Mouse (Mus musculus) heart, embryonic 11.5 days (tissue): ENCODE data around the gene Cfap52. TPM values are rescaled to one million over a fixed set of nuclear protein-coding genes. Genes with fewer than 3 reads are reported as not detected.

Experiments
- ATAC-seq: fragments of 200-750 bp; cut with Nextera tagmentation; replicated peaks from 2 replicates; pipeline ENCODE4 v1.8.0; 2017; ENCODE audit warnings: moderate library complexity; ENCODE audit not compliant: insufficient number of reproducible peaks, low FRiP score, low TSS enrichment
- H3K27ac ChIP-seq: fragments of 300-500 bp; sonication (generic); 2 replicates; pipeline ENCODE4 v1.5.1; 2014; ENCODE audit warnings: mild to moderate bottlenecking, low read depth, low read length
- H3K27me3 ChIP-seq: fragments of 300-500 bp; sonication (generic); 2 replicates; pipeline ENCODE4 v1.6.1; 2014; ENCODE audit warnings: mild to moderate bottlenecking, low read length, mixed read lengths; ENCODE audit not compliant: control insufficient read depth, insufficient read depth
- H3K36me3 ChIP-seq: fragments of 300-500 bp; sonication (generic); 2 replicates; pipeline ENCODE4 v1.6.1; 2014; ENCODE audit warnings: mild to moderate bottlenecking, low read length, moderate library complexity, mixed read lengths; ENCODE audit not compliant: control insufficient read depth, insufficient read depth
- H3K4me1 ChIP-seq: fragments of 300-500 bp; sonication (generic); 2 replicates; pipeline ENCODE4 v1.6.1; 2014; ENCODE audit warnings: low read length; ENCODE audit not compliant: control insufficient read depth, insufficient read depth
- H3K4me2 ChIP-seq: fragments of 300-500 bp; sonication (generic); 2 replicates; pipeline ENCODE4 v1.6.1; 2014; ENCODE audit warnings: mild to moderate bottlenecking, moderate library complexity
- H3K4me3 ChIP-seq: fragments of 300-500 bp; sonication (generic); 2 replicates; pipeline ENCODE4 v1.5.1; 2014; ENCODE audit warnings: low read depth, low read length
- H3K9ac ChIP-seq: fragments of 300-500 bp; sonication (generic); 2 replicates; pipeline ENCODE4 v1.6.1; 2014; ENCODE audit warnings: mild to moderate bottlenecking, low read depth, low read length, moderate library complexity
- H3K9me3 ChIP-seq: fragments of 300-500 bp; sonication (generic); replicated peaks from 2 replicates; pipeline ENCODE4 v1.6.1; 2016; ENCODE audit warnings: low read length; ENCODE audit not compliant: control insufficient read depth
- WGBS: fragments of 180-500 bp; shearing (Covaris S2); extraction: QIAGEN DNeasy Blood & Tissue Kit; methylation state at CpG from one replicate; pipeline ENCODE4 v1.1.7; 2014; ENCODE audit not compliant: insufficient replicate concordance; 5-methylcytosine and 5-hydroxymethylcytosine counted together
- polyA plus RNA-seq: library from polyadenylated mRNA; unstranded; fragments of >200 nt; fragmentation: Nextera tagmentation; extraction: Ambion mirVana; gene quantifications from 2 replicates; pipeline ENCODE4 v1.2.1, GENCODE M21; 2014

Cfap52 gene
- polyA plus RNA-seq, 1 experiment from 2014 or later = 0.57 TPM

GRCm38 (mm10) chr11:67921827-67922754, 43.4 kb downstream of the Cfap52 start, which contains the start of gene Usp43:
Usp43 (minus strand) TSS chr11:67922153.
- no peaks in the 10 kb centered on the region for H3K36me3 ChIP-seq
- WGBS = under 1% methylated on average over 77 of the region's 80 CpGs

GRCm38 (mm10) chr11:67921091-67921826, 44.2 kb downstream of the Cfap52 start:
- H3K27me3 ChIP-seq = peaks cover 22% of the 10 kb centered on the region
- H3K4me1 ChIP-seq = no peaks in the 10 kb centered on the region
- no peak overlapping the region for H3K27ac ChIP-seq
- H3K4me3 ChIP-seq = peak overlapping the region; percentile 81
- no peaks in the 10 kb centered on the region for H3K9me3 ChIP-seq
- peak overlapping the region; percentile 100 for H3K4me2 ChIP-seq
- peak; percentile 43; the same call in 1 of the 2 replicates for ATAC-seq
- no peaks in the 10 kb centered on the region for H3K36me3 ChIP-seq
- 2% methylated on average over 47 of the region's 47 CpGs for WGBS
- H3K9ac ChIP-seq = peak overlapping the region; percentile 64

More at GRCm38 (mm10) chr11:67921827-67922754, 43.4 kb downstream of the Cfap52 start, which contains the start of gene Usp43:
- ATAC-seq = peak; percentile 58; the same call in 1 of the 2 replicates
- Histone ChIP-seq H3K27me3 (peaks cover 22% of the 10 kb centered on the region), H3K9ac (peak within 1 kb of the TSS; percentile 64), H3K9me3 (no peaks in the 10 kb centered on the region), H3K4me2 (peak within 1 kb of the TSS; percentile 100), H3K27ac (no peak within 1 kb of the TSS), H3K4me1 (no peaks in the 10 kb centered on the region), H3K4me3 (peak within 1 kb of the TSS; percentile 81)

DNA sequence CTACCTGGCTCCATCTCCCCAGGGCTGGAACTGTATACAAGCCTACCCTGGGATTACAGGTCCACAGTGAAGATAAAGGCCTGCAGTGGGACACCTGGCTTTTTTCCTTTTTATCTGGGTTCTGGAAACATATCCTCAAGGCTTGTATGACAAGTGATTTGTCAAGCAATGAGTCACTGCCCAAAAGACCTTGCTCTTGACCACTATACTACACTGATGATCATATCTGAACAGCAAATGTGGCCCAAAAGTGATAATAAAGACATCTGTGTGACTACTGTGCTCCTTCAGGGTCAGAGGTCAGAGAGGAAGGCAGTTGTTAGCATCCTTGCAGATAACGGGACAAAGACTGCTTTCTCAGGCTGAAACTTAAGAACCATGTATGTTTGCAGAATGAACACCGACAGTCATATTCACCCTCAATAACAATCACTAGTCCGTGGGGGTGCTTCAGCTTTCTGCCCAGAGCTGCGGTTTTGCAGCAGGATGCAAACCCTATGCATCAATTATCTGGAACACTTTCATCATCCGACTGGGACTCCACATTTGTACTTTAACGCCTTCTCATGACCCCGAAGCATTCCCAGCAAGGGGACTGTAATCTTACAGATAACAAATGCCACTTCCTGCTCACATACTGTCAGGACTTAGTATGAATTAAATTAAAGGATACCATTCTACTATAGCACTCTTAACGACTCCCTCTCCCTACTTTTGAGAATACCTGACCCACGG, 45.1 kb downstream of the Cfap52 start:
- Histone ChIP-seq H3K27me3 (peaks cover 22% of the 10 kb centered on the region), H3K4me1 (no peaks in the 10 kb centered on the region), H3K9me3 (no peaks in the 10 kb centered on the region), H3K4me3 (no peak overlapping the region), H3K36me3 (no peaks in the 10 kb centered on the region), H3K27ac (no peak overlapping the region), H3K4me2 (no peak overlapping the region), H3K9ac (no peak overlapping the region)
- WGBS = 28% methylated on average over 9 of the region's 9 CpGs
- ATAC-seq = no peak

GRCm38 (mm10) chr11:67919593-67919992, 45.9 kb downstream of the Cfap52 start:
- H3K9me3 ChIP-seq = no peaks in the 10 kb centered on the region
- no peak overlapping the region for H3K4me3 ChIP-seq
- H3K27ac ChIP-seq = no peak overlapping the region
- H3K9ac ChIP-seq = no peak overlapping the region
- no peak for ATAC-seq
- H3K27me3 ChIP-seq = peaks cover 22% of the 10 kb centered on the region
- H3K4me1 ChIP-seq = no peaks in the 10 kb centered on the region
- no peak overlapping the region for H3K4me2 ChIP-seq
- WGBS = 43% methylated on average over 5 of the region's 5 CpGs
- no peaks in the 10 kb centered on the region for H3K36me3 ChIP-seq

DNA sequence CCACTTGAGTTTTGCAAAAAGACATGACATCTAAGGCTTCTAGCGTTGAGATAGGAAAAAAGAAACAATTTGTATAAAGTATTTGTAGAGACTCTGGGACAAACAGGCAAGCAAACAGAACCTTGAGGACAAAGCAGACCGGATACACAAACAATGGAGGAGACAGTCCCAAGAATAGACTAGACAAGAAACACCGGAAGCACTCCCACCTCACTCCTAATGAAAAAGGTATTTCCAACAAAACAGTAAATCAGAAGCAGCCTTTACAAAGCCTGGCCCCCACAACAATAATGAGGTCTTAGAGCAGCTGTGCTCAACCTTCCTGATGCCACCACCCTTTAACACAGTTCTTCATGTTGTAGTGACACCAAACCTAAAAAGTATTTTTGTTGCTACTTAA, 48.3 kb downstream of the Cfap52 start:
- H3K4me3 ChIP-seq = no peak overlapping the region
- H3K27me3 ChIP-seq = peaks cover 22% of the 10 kb centered on the region
- no peak for ATAC-seq
- H3K4me2 ChIP-seq = no peak overlapping the region
- H3K9ac ChIP-seq = no peak overlapping the region
- H3K27ac ChIP-seq = no peak overlapping the region
- H3K36me3 ChIP-seq = no peaks in the 10 kb centered on the region
- WGBS = 61% methylated on average over 3 of the region's 3 CpGs
- no peaks in the 10 kb centered on the region for H3K9me3 ChIP-seq
- no peaks in the 10 kb centered on the region for H3K4me1 ChIP-seq

DNA sequence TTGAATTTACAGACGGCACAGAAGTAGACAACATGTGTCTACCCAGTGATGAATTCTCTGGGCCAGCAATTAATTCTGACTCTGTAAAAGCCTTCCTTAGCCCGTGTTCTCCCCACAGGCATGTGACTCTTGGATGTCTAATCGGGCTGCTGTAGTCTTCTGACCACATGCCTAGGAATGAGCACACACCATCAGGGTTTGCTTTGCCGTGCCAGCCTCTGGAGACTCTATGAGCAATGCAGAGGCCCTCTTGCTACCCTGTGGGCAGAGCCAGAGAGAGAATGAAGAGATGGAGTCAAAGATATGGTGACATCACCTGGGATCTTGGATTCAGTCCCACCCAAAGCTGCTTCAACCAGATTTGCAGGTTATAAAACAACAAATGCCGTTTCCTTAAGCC, 54.4 kb downstream of the Cfap52 start:
- H3K4me2 ChIP-seq = no peak overlapping the region
- H3K27ac ChIP-seq = no peak overlapping the region
- no peak overlapping the region for H3K4me3 ChIP-seq
- H3K9ac ChIP-seq = no peak overlapping the region
- H3K27me3 ChIP-seq = no peaks in the 10 kb centered on the region; the same call in 1 of the 2 replicates
- H3K9me3 ChIP-seq = no peaks in the 10 kb centered on the region
- no peak for ATAC-seq
- 85% methylated on average over 5 of the region's 5 CpGs for WGBS
- no peaks in the 10 kb centered on the region for H3K4me1 ChIP-seq
- H3K36me3 ChIP-seq = no peaks in the 10 kb centered on the region

- no peak for ATAC-seq
- no peak overlapping the region for H3K9ac ChIP-seq
- no peaks in the 10 kb centered on the region for H3K36me3 ChIP-seq
- H3K4me2 ChIP-seq = no peak overlapping the region
- H3K27me3 ChIP-seq = no peaks in the 10 kb centered on the region
- no peaks in the 10 kb centered on the region for H3K9me3 ChIP-seq
- H3K27ac ChIP-seq = no peak overlapping the region
- H3K4me1 ChIP-seq = no peaks in the 10 kb centered on the region
- 87% methylated on average over 4 of the region's 4 CpGs for WGBS
- no peak overlapping the region for H3K4me3 ChIP-seq
Observed at GRCm38 (mm10) chr11:67903756-67904155, 61.7 kb downstream of the Cfap52 start.

DNA sequence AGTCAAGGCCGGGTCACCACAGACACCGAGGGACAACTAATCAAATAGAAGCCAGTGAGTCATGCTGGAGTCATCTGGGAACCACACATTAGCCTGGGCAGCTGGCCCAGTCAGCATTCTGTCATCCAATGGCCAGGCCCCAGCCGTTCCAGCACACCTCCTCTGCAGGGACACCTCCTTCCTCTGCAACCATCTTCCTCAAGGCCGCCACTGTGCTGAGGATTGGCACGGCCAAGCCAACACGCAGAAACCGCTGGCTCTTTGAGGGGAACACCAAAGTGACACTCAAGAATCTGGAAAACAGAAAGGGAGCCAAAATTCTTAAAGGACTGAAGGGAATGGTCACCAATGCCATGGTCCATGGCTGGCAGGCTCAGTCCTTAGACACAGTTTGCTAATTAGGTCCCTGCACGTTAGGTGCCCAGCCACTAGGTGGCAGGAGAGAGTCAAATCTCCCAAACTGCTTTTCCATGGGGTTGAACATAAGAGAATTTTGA, 68.3 kb downstream of the Cfap52 start:
- no peak for ATAC-seq
- no peaks in the 10 kb centered on the region for H3K9me3 ChIP-seq
- no peak overlapping the region for H3K4me3 ChIP-seq
- H3K4me1 ChIP-seq = no peaks in the 10 kb centered on the region
- H3K9ac ChIP-seq = no peak overlapping the region
- no peaks in the 10 kb centered on the region for H3K36me3 ChIP-seq
- 50% methylated on average over 8 of the region's 8 CpGs for WGBS
- H3K27me3 ChIP-seq = no peaks in the 10 kb centered on the region
- H3K4me2 ChIP-seq = no peak overlapping the region
- no peak overlapping the region for H3K27ac ChIP-seq
